Mouse (Mus musculus): Measurements from ENCODE around the gene Fam149b. TPM values are rescaled to one million over a fixed set of nuclear protein-coding genes. Genes with fewer than 3 reads are reported as not detected.
A peak's percentile ranks its signal among the peaks of the same experiment; 100 is the strongest.
"Not testable (repeated sequence)": the region's sequence is repeated elsewhere in the genome, so short reads cannot be mapped to it uniquely, and the experiment has no call there.

The Fam149b gene
- 58.0 and 59.8 TPM in 2 replicates for total RNA-seq (2017)

GRCm38 (mm10) chr14:20347991-20348541 lies at the start of gene Fam149b, which contains the start of gene Ecd:
Gene Fam149b, plus strand, starts transcription at chr14:20348162.
Gene Ecd, minus strand, starts transcription at chr14:20348121.
- ATAC-seq (ENCODE audit: extremely low read depth, insufficient number of reproducible peaks, low FRiP score, poor library complexity, severe bottlenecking): peak; percentile 99

GRCm38 (mm10) chr14:20305085-20305484 lies 42.9 kb upstream of the Fam149b start:
- ATAC-seq (ENCODE audit: extremely low read depth, insufficient number of reproducible peaks, low FRiP score, poor library complexity, severe bottlenecking): not testable (repeated sequence)

- no peak for ATAC-seq (ENCODE audit: extremely low read depth, insufficient number of reproducible peaks, low FRiP score, poor library complexity, severe bottlenecking)
Measured at GRCm38 (mm10) chr14:20315137-20315536, 32.8 kb upstream of the Fam149b start.

GRCm38 (mm10) chr14:20319420-20319819 lies 28.5 kb upstream of the Fam149b start:
- no peak for ATAC-seq (ENCODE audit: extremely low read depth, insufficient number of reproducible peaks, low FRiP score, poor library complexity, severe bottlenecking)

- ATAC-seq (ENCODE audit: extremely low read depth, insufficient number of reproducible peaks, low FRiP score, poor library complexity, severe bottlenecking): no peak
Measured at GRCm38 (mm10) chr14:20324196-20324595, 23.8 kb upstream of the Fam149b start.

- no peak for ATAC-seq (ENCODE audit: extremely low read depth, insufficient number of reproducible peaks, low FRiP score, poor library complexity, severe bottlenecking)
Measured at GRCm38 (mm10) chr14:20328474-20328873, 19.5 kb upstream of the Fam149b start.

GRCm38 (mm10) chr14:20331316-20331715 lies 16.6 kb upstream of the Fam149b start:
- no peak for ATAC-seq (ENCODE audit: extremely low read depth, insufficient number of reproducible peaks, low FRiP score, poor library complexity, severe bottlenecking)

GRCm38 (mm10) chr14:20339415-20339814 lies 8.5 kb upstream of the Fam149b start:
- ATAC-seq (ENCODE audit: extremely low read depth, insufficient number of reproducible peaks, low FRiP score, poor library complexity, severe bottlenecking): no peak

- peak; percentile 66; the same call in 1 of the 2 replicates for ATAC-seq (ENCODE audit: extremely low read depth, insufficient number of reproducible peaks, low FRiP score, poor library complexity, severe bottlenecking)
Measured at GRCm38 (mm10) chr14:20340149-20340548, 7.8 kb upstream of the Fam149b start.

- no peak for ATAC-seq (ENCODE audit: extremely low read depth, insufficient number of reproducible peaks, low FRiP score, poor library complexity, severe bottlenecking)
Measured at GRCm38 (mm10) chr14:20340866-20341265, 7.1 kb upstream of the Fam149b start.

GRCm38 (mm10) chr14:20345885-20346284 lies 2.1 kb upstream of the Fam149b start:
- ATAC-seq (ENCODE audit: extremely low read depth, insufficient number of reproducible peaks, low FRiP score, poor library complexity, severe bottlenecking): no peak

GRCm38 (mm10) chr14:20347441-20347990 lies 446 bp upstream of the Fam149b start:
- ATAC-seq (ENCODE audit: extremely low read depth, insufficient number of reproducible peaks, low FRiP score, poor library complexity, severe bottlenecking): no peak

- peak; percentile 84 for ATAC-seq (ENCODE audit: extremely low read depth, insufficient number of reproducible peaks, low FRiP score, poor library complexity, severe bottlenecking)
Measured at GRCm38 (mm10) chr14:20363230-20363629, 15.3 kb downstream of the Fam149b start.

- ATAC-seq (ENCODE audit: extremely low read depth, insufficient number of reproducible peaks, low FRiP score, poor library complexity, severe bottlenecking): no peak
Measured at GRCm38 (mm10) chr14:20368271-20368670, 20.3 kb downstream of the Fam149b start.

- ATAC-seq (ENCODE audit: extremely low read depth, insufficient number of reproducible peaks, low FRiP score, poor library complexity, severe bottlenecking): peak; percentile 95
Measured at GRCm38 (mm10) chr14:20370798-20371197, 22.8 kb downstream of the Fam149b start.

- ATAC-seq (ENCODE audit: extremely low read depth, insufficient number of reproducible peaks, low FRiP score, poor library complexity, severe bottlenecking): no peak
Measured at GRCm38 (mm10) chr14:20371854-20372253, 23.9 kb downstream of the Fam149b start.

- ATAC-seq (ENCODE audit: extremely low read depth, insufficient number of reproducible peaks, low FRiP score, poor library complexity, severe bottlenecking): no peak
Measured at GRCm38 (mm10) chr14:20377112-20377521, 29.2 kb downstream of the Fam149b start.

GRCm38 (mm10) chr14:20378313-20379061 lies 30.5 kb downstream of the Fam149b start:
- ATAC-seq (ENCODE audit: extremely low read depth, insufficient number of reproducible peaks, low FRiP score, poor library complexity, severe bottlenecking): peak; percentile 86

GRCm38 (mm10) chr14:20379087-20379640 lies 31.2 kb downstream of the Fam149b start:
- no peak for ATAC-seq (ENCODE audit: extremely low read depth, insufficient number of reproducible peaks, low FRiP score, poor library complexity, severe bottlenecking)

All from neutrophil, adult 5-6 weeks (primary cell).